Mouse (Mus musculus) midbrain, embryonic 11.5 days (tissue): ENCODE measurements around the gene Kcnj11. TPM values are rescaled to one million over a fixed set of nuclear protein-coding genes. Genes with fewer than 3 reads are reported as not detected.

ENCODE experiments used
- ATAC-seq: fragments of 200-750 bp; cut with Nextera tagmentation; 2 replicates; pipeline ENCODE4 v1.8.0; 2017; ENCODE audit warnings: moderate TSS enrichment, moderate library complexity; ENCODE audit not compliant: low FRiP score
- DNase-seq: peaks from one replicate; pipeline ENCODE4 v3.0.0; 2015; ENCODE audit warnings: low spot score; ENCODE audit errors: missing footprints
- H3K27ac ChIP-seq: fragments of 300-500 bp; sonication (generic); 2 replicates; pipeline ENCODE4 v1.5.1; 2014; ENCODE audit warnings: low read depth, low read length
- H3K27me3 ChIP-seq: fragments of 300-500 bp; sonication (generic); 2 replicates; pipeline ENCODE4 v1.6.1; 2014; ENCODE audit warnings: mild to moderate bottlenecking, low read length, moderate library complexity, mixed read lengths; ENCODE audit not compliant: control insufficient read depth, insufficient read depth
- H3K36me3 ChIP-seq: fragments of 300-500 bp; sonication (generic); 2 replicates; pipeline ENCODE4 v1.6.1; 2014; ENCODE audit warnings: mild to moderate bottlenecking, low read length, moderate library complexity, mixed read lengths; ENCODE audit not compliant: control insufficient read depth, insufficient read depth
- H3K4me1 ChIP-seq: fragments of 300-500 bp; sonication (generic); 2 replicates; pipeline ENCODE4 v1.6.1; 2014; ENCODE audit warnings: low read length; ENCODE audit not compliant: control insufficient read depth, insufficient read depth
- H3K4me2 ChIP-seq: fragments of 300-500 bp; sonication (generic); 2 replicates; pipeline ENCODE4 v1.6.1; 2014; ENCODE audit warnings: mild to moderate bottlenecking, moderate library complexity
- H3K4me3 ChIP-seq: fragments of 300-500 bp; sonication (generic); 2 replicates; pipeline ENCODE4 v1.5.1; 2014; ENCODE audit warnings: low read depth, low read length
- H3K9ac ChIP-seq: fragments of 300-500 bp; sonication (generic); 2 replicates; pipeline ENCODE4 v1.6.1; 2014; ENCODE audit warnings: low read length
- H3K9me3 ChIP-seq: fragments of 300-500 bp; sonication (generic); 2 replicates; pipeline ENCODE4 v1.6.1; 2016; ENCODE audit warnings: low read length; ENCODE audit not compliant: control insufficient read depth
- WGBS: fragments of 180-500 bp; shearing (Covaris S2); extraction: QIAGEN DNeasy Blood & Tissue Kit; methylation state at CpG from one replicate; pipeline ENCODE4 v1.1.7; 2014; 5-methylcytosine and 5-hydroxymethylcytosine counted together
- polyA plus RNA-seq: library from polyadenylated mRNA; unstranded; fragments of >200 nt; fragmentation: Nextera tagmentation; extraction: Ambion mirVana; gene quantifications from 2 replicates; pipeline ENCODE4 v1.2.1, GENCODE M21; 2014

Gene Kcnj11
- polyA plus RNA-seq, 1 experiment from 2014 or later: 0.49 TPM

DNA sequence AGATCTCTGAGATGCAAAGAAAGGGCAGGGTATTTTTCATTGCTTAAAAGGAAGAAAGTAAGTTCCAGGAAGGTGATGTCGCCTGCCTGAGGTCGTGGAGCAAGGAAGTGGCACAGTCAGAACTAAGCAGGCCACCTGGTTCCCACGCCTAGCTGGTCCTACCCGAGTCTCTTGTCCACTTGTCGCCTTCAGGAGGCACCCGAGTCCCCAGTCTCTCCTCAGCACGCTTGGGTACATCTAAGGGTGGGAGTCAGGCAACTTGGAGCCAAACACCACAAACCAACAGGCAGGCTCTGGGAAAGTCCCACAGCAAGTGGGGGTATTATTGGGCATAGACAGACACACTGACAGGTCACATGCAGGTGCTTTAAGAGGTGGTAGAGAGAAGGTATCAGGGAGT is 30.2 kb upstream of the Kcnj11 start:
- peaks cover 2% of the 10 kb centered on the region; the same call in 1 of the 2 replicates for H3K4me1 ChIP-seq
- no peak overlapping the region for H3K4me3 ChIP-seq
- H3K9me3 ChIP-seq: no peaks in the 10 kb centered on the region
- no peak overlapping the region for H3K4me2 ChIP-seq
- no peak overlapping the region for H3K9ac ChIP-seq
- no peak overlapping the region for H3K27ac ChIP-seq
- ATAC-seq: no peak
- no peak for DNase-seq
- H3K27me3 ChIP-seq: no peaks in the 10 kb centered on the region; the same call in 1 of the 2 replicates
- WGBS: 81% methylated on average over 7 of the region's 7 CpGs
- no peaks in the 10 kb centered on the region for H3K36me3 ChIP-seq

DNA sequence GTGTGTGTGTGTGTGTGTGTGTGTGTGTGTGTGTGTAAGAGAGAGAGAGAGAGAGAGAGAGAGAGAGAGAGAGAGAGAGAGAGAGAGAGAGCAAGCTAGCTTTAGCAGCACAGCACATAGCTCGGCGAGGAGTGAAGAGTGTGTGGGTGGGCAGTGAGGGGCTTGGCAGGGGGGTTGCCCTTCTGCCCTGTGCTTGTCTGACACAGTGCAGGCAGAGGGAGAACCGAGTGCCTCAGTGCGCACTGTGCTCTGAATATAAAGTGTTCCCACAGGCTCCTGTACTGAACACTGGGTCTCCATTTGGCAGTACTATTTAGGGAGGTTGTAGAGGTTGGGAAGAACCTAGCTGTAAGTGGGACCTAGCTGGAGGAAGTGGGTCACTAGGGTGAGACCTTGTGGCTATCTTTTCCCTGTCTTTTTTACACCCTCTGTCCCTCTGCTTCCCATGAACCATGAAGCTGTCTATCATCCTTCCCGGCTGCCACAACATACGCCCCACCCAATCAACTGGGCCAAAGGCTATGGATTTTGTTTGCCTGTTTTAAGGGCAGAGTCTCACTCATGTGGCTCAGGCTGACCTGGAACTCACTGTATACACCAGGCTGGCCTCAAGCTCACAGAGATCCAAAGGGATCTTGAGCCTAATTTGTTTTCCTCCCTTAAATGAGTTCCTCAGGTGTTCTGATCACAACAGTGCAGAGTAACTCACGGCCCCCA is 29.1 kb upstream of the Kcnj11 start:
- Histone ChIP-seq H3K9me3 (no peaks in the 10 kb centered on the region), H3K27me3 (no peaks in the 10 kb centered on the region; the same call in 1 of the 2 replicates), H3K36me3 (no peaks in the 10 kb centered on the region), H3K4me1 (peaks cover 2% of the 10 kb centered on the region; the same call in 1 of the 2 replicates), H3K9ac (no peak overlapping the region), H3K4me3 (no peak overlapping the region), H3K4me2 (no peak overlapping the region), H3K27ac (no peak overlapping the region)
- WGBS: 53% methylated on average over 7 of the region's 7 CpGs
- ATAC-seq (no peak), DNase-seq (no peak)

DNA sequence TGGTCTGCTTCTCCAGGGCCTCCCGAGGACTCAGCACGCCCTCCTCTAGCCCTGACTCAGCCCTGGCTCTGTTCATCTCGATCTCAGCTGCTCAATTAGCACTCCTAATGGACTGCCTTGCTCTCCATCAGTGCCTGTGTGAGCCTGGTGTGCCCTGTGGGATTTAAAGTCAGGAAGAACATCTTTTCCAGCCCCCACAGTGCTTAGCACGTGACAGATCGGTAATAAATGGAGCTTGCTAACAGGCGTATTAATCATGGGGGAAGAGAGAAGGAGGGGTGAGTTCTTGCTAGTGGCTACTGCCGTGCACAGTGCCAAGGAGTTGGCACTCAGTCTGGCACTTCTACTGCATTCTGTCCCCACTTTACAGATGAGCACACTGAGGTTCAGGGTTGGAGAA is 27.6 kb upstream of the Kcnj11 start:
- no peak for DNase-seq
- Histone ChIP-seq H3K9me3 (no peaks in the 10 kb centered on the region), H3K4me3 (no peak overlapping the region), H3K9ac (no peak overlapping the region), H3K36me3 (no peaks in the 10 kb centered on the region), H3K27me3 (no peaks in the 10 kb centered on the region; the same call in 1 of the 2 replicates), H3K27ac (no peak overlapping the region), H3K4me2 (no peak overlapping the region), H3K4me1 (peaks cover 2% of the 10 kb centered on the region; the same call in 1 of the 2 replicates)
- ATAC-seq: 0 out of 2 replicates have a peak, but pooled peaks have one; percentile 58
- WGBS: 64% methylated on average over 7 of the region's 7 CpGs

DNA sequence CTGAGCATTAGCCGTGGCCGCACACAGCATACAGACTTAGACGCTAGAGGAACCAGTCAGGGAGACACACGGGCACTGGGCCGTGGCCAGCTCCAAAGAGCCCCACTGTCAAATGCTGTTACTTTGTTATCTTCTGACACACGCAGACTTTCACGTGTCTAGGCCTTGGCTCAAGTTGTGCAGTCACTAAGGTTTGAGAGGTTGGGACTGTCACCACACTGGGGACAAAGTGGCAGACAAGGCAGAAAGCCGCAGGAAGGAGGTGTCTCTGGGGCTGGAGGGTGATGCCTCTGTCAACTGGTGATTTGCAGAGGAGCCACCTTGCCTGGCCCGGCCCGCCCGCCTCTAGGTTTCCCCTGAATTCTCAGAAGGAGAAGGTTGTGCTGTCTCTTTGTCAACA is 24.8 kb upstream of the Kcnj11 start:
- Histone ChIP-seq H3K36me3 (no peaks in the 10 kb centered on the region), H3K4me3 (no peak overlapping the region), H3K27me3 (no peaks in the 10 kb centered on the region; the same call in 1 of the 2 replicates), H3K27ac (no peak overlapping the region), H3K4me2 (no peak overlapping the region), H3K9ac (no peak overlapping the region), H3K4me1 (no peaks in the 10 kb centered on the region), H3K9me3 (no peaks in the 10 kb centered on the region)
- ATAC-seq (no peak), DNase-seq (no peak)
- 81% methylated on average over 11 of the region's 11 CpGs for WGBS

DNA sequence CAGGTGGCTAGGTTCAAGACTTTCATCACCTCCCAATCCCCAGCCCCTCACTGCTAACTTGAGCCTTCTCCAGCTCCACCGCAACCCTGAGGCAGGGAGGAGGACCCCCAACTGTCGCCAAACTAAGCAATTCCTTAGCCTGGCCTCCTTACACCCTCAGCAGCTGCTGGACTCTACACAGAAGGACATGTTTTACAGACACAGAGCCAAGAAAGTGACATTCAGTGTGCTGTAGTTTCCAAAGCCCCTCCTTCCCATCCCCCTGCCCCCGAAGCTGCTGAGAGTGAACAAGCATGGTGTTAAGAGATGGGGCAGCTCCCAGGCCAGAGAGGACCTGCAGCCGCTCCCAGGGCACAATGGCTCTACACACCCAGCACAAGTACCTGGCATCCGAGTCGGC is 23.9 kb upstream of the Kcnj11 start:
- no peak overlapping the region for H3K27ac ChIP-seq
- H3K27me3 ChIP-seq: no peaks in the 10 kb centered on the region
- DNase-seq (no peak), ATAC-seq (no peak)
- no peaks in the 10 kb centered on the region for H3K36me3 ChIP-seq
- no peaks in the 10 kb centered on the region for H3K4me1 ChIP-seq
- no peak overlapping the region for H3K4me2 ChIP-seq
- 76% methylated on average over 6 of the region's 6 CpGs for WGBS
- no peak overlapping the region for H3K4me3 ChIP-seq
- no peaks in the 10 kb centered on the region for H3K9me3 ChIP-seq
- no peak overlapping the region for H3K9ac ChIP-seq

DNA sequence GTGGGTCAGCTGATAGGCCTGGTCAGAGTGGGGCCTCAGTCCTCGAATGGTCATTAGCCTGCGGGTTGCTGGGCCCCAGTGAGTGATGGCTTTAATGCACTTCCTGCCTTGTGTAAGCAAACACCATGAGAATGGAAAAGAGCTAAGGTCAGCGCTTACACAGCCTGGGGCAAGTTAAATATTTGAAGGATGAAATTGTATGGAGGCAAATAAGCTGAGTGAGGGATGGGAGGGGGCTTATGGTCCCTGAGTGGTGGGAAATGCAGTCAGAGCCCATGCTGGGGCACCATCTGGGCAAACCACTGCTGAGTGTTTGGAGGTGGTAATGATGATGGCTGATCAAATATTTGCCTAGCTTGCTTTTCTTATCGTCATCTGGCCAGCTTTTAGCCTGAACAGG is 22.4 kb upstream of the Kcnj11 start:
- Histone ChIP-seq H3K27me3 (no peaks in the 10 kb centered on the region), H3K4me2 (no peak overlapping the region), H3K9ac (no peak overlapping the region), H3K4me1 (no peaks in the 10 kb centered on the region), H3K27ac (no peak overlapping the region), H3K36me3 (no peaks in the 10 kb centered on the region), H3K4me3 (no peak overlapping the region), H3K9me3 (no peaks in the 10 kb centered on the region)
- DNase-seq (no peak), ATAC-seq (peak; percentile 79)
- WGBS: 75% methylated on average over 4 of the region's 4 CpGs

DNA sequence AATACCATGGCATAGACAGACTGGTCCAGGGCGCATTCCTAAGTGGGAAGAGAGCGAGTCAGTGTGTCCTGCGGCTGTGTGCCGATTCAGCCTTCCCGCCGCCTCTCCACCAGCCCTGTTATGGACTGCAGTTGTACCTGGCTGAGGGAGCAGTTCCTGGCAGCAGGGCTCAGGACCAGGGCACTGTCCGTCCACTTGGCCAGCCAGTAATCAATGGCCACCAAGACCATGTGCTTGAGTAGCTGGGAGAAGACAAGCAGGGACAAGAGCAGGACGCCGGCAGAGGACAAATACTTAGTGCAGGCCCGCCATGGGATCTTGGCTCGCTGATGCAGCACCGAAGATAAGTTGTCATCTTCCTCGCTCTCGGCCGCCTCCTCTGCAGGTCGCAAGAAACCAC is 16.5 kb upstream of the Kcnj11 start:
- H3K4me3 ChIP-seq: no peak overlapping the region
- H3K9ac ChIP-seq: no peak overlapping the region
- H3K4me2 ChIP-seq: no peak overlapping the region
- H3K27ac ChIP-seq: no peak overlapping the region
- no peaks in the 10 kb centered on the region for H3K36me3 ChIP-seq
- DNase-seq (no peak), ATAC-seq (no peak)
- H3K9me3 ChIP-seq: no peaks in the 10 kb centered on the region
- no peaks in the 10 kb centered on the region for H3K27me3 ChIP-seq
- H3K4me1 ChIP-seq: peaks cover 2% of the 10 kb centered on the region; the same call in 1 of the 2 replicates
- 92% methylated on average over 16 of the region's 16 CpGs for WGBS

DNA sequence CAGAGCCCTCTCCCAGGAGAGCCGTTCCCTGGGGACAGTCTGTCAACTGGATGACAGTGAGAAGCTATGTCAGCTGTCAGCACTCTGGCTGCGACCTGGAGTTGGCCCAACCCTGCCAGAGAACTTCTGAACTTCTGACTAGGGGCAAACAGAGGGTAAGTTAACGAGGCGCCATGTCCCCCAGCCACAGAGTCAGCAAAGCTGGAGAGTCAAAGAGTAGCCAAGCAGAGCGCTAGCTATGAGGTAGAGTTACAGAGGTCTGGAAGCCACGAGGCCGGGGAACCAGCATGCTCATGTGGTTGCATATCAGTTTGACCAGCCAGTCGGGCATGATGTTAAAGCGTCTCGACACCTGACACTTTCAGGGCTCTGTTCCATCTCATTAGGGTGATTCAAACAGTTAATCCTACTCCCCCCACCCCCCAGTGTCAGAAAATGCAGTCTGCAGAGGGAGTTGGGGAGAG is 15.6 kb upstream of the Kcnj11 start:
- no peaks in the 10 kb centered on the region for H3K36me3 ChIP-seq
- no peak overlapping the region for H3K27ac ChIP-seq
- no peaks in the 10 kb centered on the region for H3K9me3 ChIP-seq
- H3K27me3 ChIP-seq: no peaks in the 10 kb centered on the region
- 72% methylated on average over 10 of the region's 10 CpGs for WGBS
- peaks cover 2% of the 10 kb centered on the region; the same call in 1 of the 2 replicates for H3K4me1 ChIP-seq
- H3K4me2 ChIP-seq: no peak overlapping the region
- DNase-seq (no peak), ATAC-seq (no peak)
- no peak overlapping the region for H3K4me3 ChIP-seq
- H3K9ac ChIP-seq: no peak overlapping the region

DNA sequence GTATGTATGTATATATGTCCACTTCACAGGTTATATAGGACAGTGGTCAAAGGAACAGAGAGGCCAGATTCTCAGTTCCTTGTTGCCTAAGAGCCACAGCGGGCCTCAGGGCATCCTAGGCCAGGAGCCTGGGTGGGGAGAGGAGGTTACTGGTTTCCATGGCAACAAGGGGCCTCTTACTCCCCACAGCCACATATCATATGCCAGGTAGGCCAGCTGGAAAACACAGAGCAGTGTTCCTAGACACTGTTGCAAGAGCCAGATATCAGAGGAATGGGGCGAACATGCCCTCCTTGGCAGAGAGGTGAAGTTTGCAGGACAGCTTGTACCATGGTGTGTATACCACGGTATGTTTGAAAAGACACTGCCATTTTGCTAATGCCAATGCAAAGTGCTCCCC is 12.9 kb upstream of the Kcnj11 start:
- Histone ChIP-seq H3K9ac (no peak overlapping the region), H3K27ac (no peak overlapping the region), H3K4me2 (no peak overlapping the region), H3K9me3 (no peaks in the 10 kb centered on the region), H3K27me3 (no peaks in the 10 kb centered on the region), H3K4me1 (peaks cover 2% of the 10 kb centered on the region; the same call in 1 of the 2 replicates), H3K36me3 (no peaks in the 10 kb centered on the region), H3K4me3 (no peak overlapping the region)
- WGBS: 69% methylated on average over 3 of the region's 3 CpGs
- ATAC-seq (no peak), DNase-seq (no peak)
